Mouse (Mus musculus) liver, embryonic 14.5 days (tissue): Measurements from ENCODE around the gene Mocs2. TPM values are rescaled to one million over a fixed set of nuclear protein-coding genes. Genes with fewer than 3 reads are reported as not detected.

Experiments used
- ATAC-seq: fragments of 200-750 bp; cut with Nextera tagmentation; 2 replicates; pipeline ENCODE4 v1.8.0; 2017; ENCODE audit warnings: moderate number of reproducible peaks, mild to moderate bottlenecking, moderate library complexity; ENCODE audit not compliant: insufficient read depth
- DNase-seq, 3 experiments: peaks; one replicate each; pipeline ENCODE4 v3.0.0-alpha.2; 2012 to 2013; ENCODE audit warnings: low read depth in 3 of 3, low spot score in 3 of 3
- H3K27ac ChIP-seq: fragments of 300-500 bp; sonication (generic); 2 replicates; pipeline ENCODE4 v1.5.1; 2014; ENCODE audit warnings: moderate library complexity, mild to moderate bottlenecking, control low read depth, inconsistent platforms
- H3K27me3 ChIP-seq: fragments of 300-500 bp; sonication (generic); 2 replicates; pipeline ENCODE4 v1.6.1; 2014; ENCODE audit warnings: mild to moderate bottlenecking, low read length, moderate library complexity; ENCODE audit not compliant: control insufficient read depth, insufficient read depth
- H3K36me3 ChIP-seq: fragments of 300-500 bp; sonication (generic); replicated peaks from 2 replicates; pipeline ENCODE4 v1.6.1; 2014; ENCODE audit warnings: low read depth; ENCODE audit not compliant: control insufficient read depth, insufficient read depth
- H3K4me1 ChIP-seq, 2 experiments: fragments of 200-500 bp in 1 of 2; fragments of 300-500 bp in 1 of 2; sonication (generic) in 1 of 2; replicated peaks; 2 replicates each; pipeline ENCODE4 v1.6.1; 2012 to 2014; ENCODE audit warnings: antibody characterized with exemption in 1 of 2, inconsistent platforms in 1 of 2, low read length in 1 of 2; ENCODE audit not compliant: control insufficient read depth in 2 of 2, insufficient read depth in 2 of 2
- H3K4me2 ChIP-seq: fragments of 300-500 bp; sonication (generic); 2 replicates; pipeline ENCODE4 v1.6.1; 2014; ENCODE audit warnings: low read depth, mild to moderate bottlenecking, control low read depth, moderate library complexity
- H3K4me3 ChIP-seq, 2 experiments: fragments of 200-500 bp in 1 of 2; fragments of 300-500 bp in 1 of 2; sonication (generic) in 1 of 2; 2 replicates each; pipeline ENCODE4 v1.5.1; 2012 to 2014; ENCODE audit warnings: low read depth in 2 of 2, low read length in 2 of 2, mild to moderate bottlenecking in 2 of 2, control low read depth in 1 of 2, inconsistent platforms in 1 of 2, moderate library complexity in 1 of 2; ENCODE audit not compliant: insufficient read depth in 1 of 2
- H3K9ac ChIP-seq: fragments of 300-500 bp; sonication (generic); replicated peaks from 2 replicates; pipeline ENCODE4 v1.6.1; 2014; ENCODE audit warnings: mild to moderate bottlenecking, control low read depth, moderate library complexity
- H3K9me3 ChIP-seq: fragments of 300-500 bp; sonication (generic); 2 replicates; pipeline ENCODE4 v1.6.1; 2016; ENCODE audit warnings: low read length, mixed read lengths; ENCODE audit not compliant: control insufficient read depth
- CTCF ChIP-seq: IDR thresholded peaks from 2 replicates; pipeline ENCODE4 v1.5.1; 2016; ENCODE audit warnings: antibody characterized with exemption, low read depth, control low read depth
- EP300 ChIP-seq: IDR thresholded peaks from 2 replicates; pipeline ENCODE4 v1.6.1; 2016; ENCODE audit warnings: antibody characterized with exemption, low read depth
- WGBS: fragments of 180-500 bp; shearing (Covaris S2); extraction: QIAGEN DNeasy Blood & Tissue Kit; methylation state at CpG from one replicate; pipeline ENCODE4 v1.1.7; 2014; ENCODE audit not compliant: insufficient replicate concordance; 5-methylcytosine and 5-hydroxymethylcytosine counted together
- polyA plus RNA-seq, 2 experiments: library from polyadenylated mRNA; depleted of rRNA in 1 of 2; stranded (reverse) in 1 of 2; unstranded in 1 of 2; fragments of >200 nt; fragmentation: Nextera tagmentation in 1 of 2; extraction: Ambion mirVana in 1 of 2; gene quantifications; 2 replicates each; pipeline versions ENCODE4 v1.2.1 to v1.2.3; 2012 to 2014

The Mocs2 gene
- polyA plus RNA-seq, 2 experiments, result 29.5 to 57.5 TPM

DNA sequence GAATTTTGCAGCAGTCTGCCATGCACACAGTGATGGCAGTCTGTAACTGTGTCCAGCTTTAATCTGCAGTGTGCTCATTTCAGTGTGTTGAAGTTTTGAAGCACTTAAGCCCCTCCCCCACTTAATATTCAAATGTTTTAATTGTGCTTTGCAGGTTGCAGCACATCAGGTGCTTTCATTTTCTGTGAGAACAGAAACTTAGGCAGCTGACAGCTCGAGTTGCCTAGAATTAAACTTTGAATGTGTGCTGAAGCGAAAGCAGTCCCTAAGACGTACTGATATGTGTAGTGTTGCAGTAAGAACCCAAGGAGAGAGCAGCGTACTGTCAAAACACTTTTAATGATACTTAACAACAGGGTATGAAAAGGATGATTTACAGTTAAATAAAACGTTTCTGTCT, 14.7 kb downstream of the Mocs2 start:
- TF ChIP-seq EP300 (no peak), CTCF (no peak)
- H3K9ac ChIP-seq, result no peak overlapping the region
- no peak overlapping the region for H3K4me3 ChIP-seq
- 56% methylated on average over 5 of the region's 5 CpGs for WGBS
- H3K27ac ChIP-seq, result no peak overlapping the region
- ATAC-seq (no peak), DNase-seq (no peak)
- H3K27me3 ChIP-seq, result no peaks in the 10 kb centered on the region
- peaks cover 2% of the 10 kb centered on the region; the same call in 1 of the 2 replicates for H3K36me3 ChIP-seq
- no peaks in the 10 kb centered on the region for H3K9me3 ChIP-seq
- peaks cover 0 to 6% of the 10 kb centered on the region in 2 experiments; a peak in 2 of 4 replicates for H3K4me1 ChIP-seq
- H3K4me2 ChIP-seq, result no peak overlapping the region

GRCm38 (mm10) chr13:114833351-114833750, 15.3 kb downstream of the Mocs2 start:
- Histone ChIP-seq H3K4me2 (no peak overlapping the region), H3K4me1 (peaks cover 0 to 8% of the 10 kb centered on the region in 2 experiments; a peak in 2 of 4 replicates), H3K4me3 (no peak overlapping the region), H3K36me3 (peaks cover 2% of the 10 kb centered on the region; the same call in 1 of the 2 replicates), H3K9ac (no peak overlapping the region), H3K9me3 (no peaks in the 10 kb centered on the region), H3K27ac (no peak overlapping the region), H3K27me3 (no peaks in the 10 kb centered on the region)
- ATAC-seq, result no peak
- TF ChIP-seq CTCF (no peak), EP300 (no peak)
- 63% methylated on average over 4 of the region's 4 CpGs for WGBS
- no peak for DNase-seq

DNA sequence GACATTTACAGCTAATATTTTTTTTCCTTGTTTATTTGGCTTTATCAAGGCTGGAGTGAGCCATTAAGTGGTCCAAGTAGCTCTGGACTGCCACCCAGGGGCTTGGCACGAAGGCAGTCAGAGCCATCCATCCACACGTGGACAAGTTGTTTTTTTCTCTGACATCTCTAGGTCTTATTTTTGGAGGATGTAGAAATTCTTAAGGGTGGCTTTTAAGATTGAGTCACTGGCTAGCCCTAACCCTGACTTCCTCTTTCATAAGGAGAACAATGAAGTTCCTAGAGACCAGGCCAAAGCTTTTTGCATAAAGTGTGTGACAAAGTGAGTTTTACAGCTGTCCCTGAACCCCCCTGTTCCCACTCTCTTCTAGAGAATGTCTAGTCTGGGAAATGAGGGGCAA, 16.5 kb downstream of the Mocs2 start:
- no peaks in the 10 kb centered on the region for H3K27me3 ChIP-seq
- H3K4me2 ChIP-seq, result no peak overlapping the region
- no peak overlapping the region for H3K27ac ChIP-seq
- peaks cover 2% of the 10 kb centered on the region; the same call in 1 of the 2 replicates for H3K36me3 ChIP-seq
- WGBS, result 25% methylated on average over 2 of the region's 2 CpGs
- no peaks in the 10 kb centered on the region for H3K9me3 ChIP-seq
- ATAC-seq (no peak), DNase-seq (no peak)
- no peak overlapping the region for H3K4me3 ChIP-seq
- H3K9ac ChIP-seq, result no peak overlapping the region
- no peak for TF ChIP-seq CTCF
- no peak for TF ChIP-seq EP300
- peaks cover 0 to 8% of the 10 kb centered on the region in 2 experiments; a peak in 2 of 4 replicates for H3K4me1 ChIP-seq

- no peak for DNase-seq
- TF ChIP-seq EP300, result no peak
- TF ChIP-seq CTCF, result no peak
- Histone ChIP-seq H3K4me2 (no peak overlapping the region), H3K27ac (no peak overlapping the region), H3K4me3 (no peak overlapping the region), H3K27me3 (no peaks in the 10 kb centered on the region), H3K9ac (no peak overlapping the region), H3K9me3 (no peaks in the 10 kb centered on the region), H3K36me3 (no peaks in the 10 kb centered on the region), H3K4me1 (peaks cover 0 to 11% of the 10 kb centered on the region in 2 experiments; a peak in 2 of 4 replicates)
- WGBS, result 10% methylated on average over 7 of the region's 7 CpGs
- peak; percentile 39 for ATAC-seq
Measured at GRCm38 (mm10) chr13:114837061-114837460, 19.0 kb downstream of the Mocs2 start.

- Histone ChIP-seq H3K27me3 (no peaks in the 10 kb centered on the region), H3K9me3 (no peaks in the 10 kb centered on the region), H3K4me3 (no peak overlapping the region), H3K9ac (no peak overlapping the region), H3K4me1 (peaks cover 0 to 11% of the 10 kb centered on the region in 2 experiments; a peak in 2 of 4 replicates), H3K36me3 (no peaks in the 10 kb centered on the region), H3K27ac (no peak overlapping the region), H3K4me2 (no peak overlapping the region)
- DNase-seq (peak in 1 of 3 experiments; percentile 20), ATAC-seq (peak; percentile 50)
- TF ChIP-seq EP300, result no peak
- no peak for TF ChIP-seq CTCF
- WGBS, result 50% methylated on average over 5 of the region's 5 CpGs
Measured at GRCm38 (mm10) chr13:114838535-114838990, 20.5 kb downstream of the Mocs2 start.
